Mouse (Mus musculus) hematopoietic multipotent progenitor cell, adult 10-12 weeks (in vitro differentiated cells): ENCODE measurements around the gene Akirin2. TPM values are rescaled to one million over a fixed set of nuclear protein-coding genes. Genes with fewer than 3 reads are reported as not detected.

Source experiments
- polyA plus RNA-seq: library from polyadenylated mRNA; stranded (reverse); fragments of >175 nt; gene quantifications from 2 replicates; pipeline ENCODE4 v1.2.3, GENCODE M21; 2012; ENCODE audit warnings: low replicate concordance

Gene Akirin2
- polyA plus RNA-seq = 45.9 and 78.7 TPM in 2 replicates

GRCm38 (mm10) chr4:34550748-34551097, at the start of gene Akirin2:
TSS of gene Akirin2 (plus strand) at chr4:34550937.

GRCm38 (mm10) chr4:34614630-34615094, 63.9 kb downstream of the Akirin2 start, which contains the start of the genes Orc3 and Rars2:
TSS of gene Orc3 (minus strand) at chr4:34614944.
TSS of gene Rars2 (plus strand) at chr4:34614957.

Other genes with a start within 250 kb of the Akirin2 start
- gene Orc3, start 64.0 kb downstream of the Akirin2 start, polyA plus RNA-seq = 1.7 and 5.1 TPM in 2 replicates
- gene Rars2, start 64.0 kb downstream of the Akirin2 start, polyA plus RNA-seq = 1.6 and 2.4 TPM in 2 replicates
- gene Slc35a1, start 136.5 kb downstream of the Akirin2 start, polyA plus RNA-seq = 1.2 and 2.0 TPM in 2 replicates
- not detected in 2 replicates for gene Cfap206, start 179.3 kb downstream of the Akirin2 start, polyA plus RNA-seq
- gene Gm136, start 205.3 kb downstream of the Akirin2 start, polyA plus RNA-seq = not detected in 2 replicates
- 4.4 and 15.0 TPM in 2 replicates for gene Smim8, start 227.5 kb downstream of the Akirin2 start, polyA plus RNA-seq